Mouse (Mus musculus): ENCODE data around the gene Lhfpl2. TPM values are rescaled to one million over a fixed set of nuclear protein-coding genes. Genes with fewer than 3 reads are reported as not detected.
A peak's percentile ranks its signal among the peaks of the same experiment; 100 is the strongest.

Lhfpl2 gene
- polyA plus RNA-seq, 1 experiment: 2.5 TPM

GRCm38 (mm10) chr13:94038052-94038340 is 19.6 kb upstream of the Lhfpl2 start:
- no peaks in the 10 kb centered on the region for H3K36me3 ChIP-seq (ENCODE audit: control insufficient read depth, insufficient read depth, low read length)
- H3K27ac ChIP-seq (ENCODE audit: control insufficient read depth, insufficient read depth, low read depth, low read length): no peak overlapping the region
- no peak for TF ChIP-seq CTCF (IDR thresholded peaks at IDR 0.05; ENCODE audit: control insufficient read depth, insufficient read depth, insufficient replicate concordance, low read depth, low read length)
- H3K4me1 ChIP-seq (ENCODE audit: control insufficient read depth, insufficient read depth, low read length): no peaks in the 10 kb centered on the region
- H3K27me3 ChIP-seq (ENCODE audit: control insufficient read depth, insufficient read depth, low read length): no peaks in the 10 kb centered on the region
- H3K4me3 ChIP-seq (ENCODE audit: control insufficient read depth, low read depth, low read length): no peak overlapping the region

- H3K36me3 ChIP-seq (ENCODE audit: control insufficient read depth, insufficient read depth, low read length): no peaks in the 10 kb centered on the region
- no peak for TF ChIP-seq CTCF (IDR thresholded peaks at IDR 0.05; ENCODE audit: control insufficient read depth, insufficient read depth, insufficient replicate concordance, low read depth, low read length)
These were observed 7.6 kb upstream of the Lhfpl2 start for GRCm38 (mm10) chr13:94050036-94050435.

GRCm38 (mm10) chr13:94050782-94051181 is 6.8 kb upstream of the Lhfpl2 start:
- Histone ChIP-seq H3K36me3 (ENCODE audit: control insufficient read depth, insufficient read depth, low read length) (no peaks in the 10 kb centered on the region), H3K4me1 (ENCODE audit: control insufficient read depth, insufficient read depth, low read length) (no peaks in the 10 kb centered on the region), H3K27ac (ENCODE audit: control insufficient read depth, insufficient read depth, low read depth, low read length) (no peak overlapping the region), H3K4me3 (ENCODE audit: control insufficient read depth, low read depth, low read length) (no peak overlapping the region), H3K27me3 (ENCODE audit: control insufficient read depth, insufficient read depth, low read length) (no peaks in the 10 kb centered on the region)
- no peak for TF ChIP-seq CTCF (IDR thresholded peaks at IDR 0.05; ENCODE audit: control insufficient read depth, insufficient read depth, insufficient replicate concordance, low read depth, low read length)

More at GRCm38 (mm10) chr13:94050036-94050435, 7.6 kb upstream of the Lhfpl2 start:
- no peaks in the 10 kb centered on the region for H3K27me3 ChIP-seq (ENCODE audit: control insufficient read depth, insufficient read depth, low read length)
- H3K4me3 ChIP-seq (ENCODE audit: control insufficient read depth, low read depth, low read length): no peak overlapping the region
- no peaks in the 10 kb centered on the region for H3K4me1 ChIP-seq (ENCODE audit: control insufficient read depth, insufficient read depth, low read length)
- no peak overlapping the region for H3K27ac ChIP-seq (ENCODE audit: control insufficient read depth, insufficient read depth, low read depth, low read length)

- TF ChIP-seq CTCF (IDR thresholded peaks at IDR 0.05; ENCODE audit: control insufficient read depth, insufficient read depth, insufficient replicate concordance, low read depth, low read length) (no peak), POLR2A (IDR thresholded peaks at IDR 0.05; ENCODE audit: control insufficient read depth, low read depth, low read length) (no peak)
- peaks cover 10% of the 10 kb centered on the region for H3K4me1 ChIP-seq (ENCODE audit: control insufficient read depth, insufficient read depth, low read length)
- H3K4me3 ChIP-seq (ENCODE audit: control insufficient read depth, low read depth, low read length): peak overlapping the region; percentile 83
- no peak overlapping the region for H3K27ac ChIP-seq (ENCODE audit: control insufficient read depth, insufficient read depth, low read depth, low read length)
- peaks cover 13% of the 10 kb centered on the region for H3K27me3 ChIP-seq (ENCODE audit: control insufficient read depth, insufficient read depth, low read length)
- no peaks in the 10 kb centered on the region for H3K36me3 ChIP-seq (ENCODE audit: control insufficient read depth, insufficient read depth, low read length)
These were observed 497 bp upstream of the Lhfpl2 start for GRCm38 (mm10) chr13:94057036-94057562.

- H3K4me3 ChIP-seq (ENCODE audit: control insufficient read depth, low read depth, low read length): no peak overlapping the region
- TF ChIP-seq POLR2A (IDR thresholded peaks at IDR 0.05; ENCODE audit: control insufficient read depth, low read depth, low read length) (no peak), CTCF (IDR thresholded peaks at IDR 0.05; ENCODE audit: control insufficient read depth, insufficient read depth, insufficient replicate concordance, low read depth, low read length) (no peak)
- H3K27me3 ChIP-seq (ENCODE audit: control insufficient read depth, insufficient read depth, low read length): peaks cover 13% of the 10 kb centered on the region
- H3K4me1 ChIP-seq (ENCODE audit: control insufficient read depth, insufficient read depth, low read length): peaks cover 13% of the 10 kb centered on the region
- no peak overlapping the region for H3K27ac ChIP-seq (ENCODE audit: control insufficient read depth, insufficient read depth, low read depth, low read length)
- H3K36me3 ChIP-seq (ENCODE audit: control insufficient read depth, insufficient read depth, low read length): no peaks in the 10 kb centered on the region
These were observed 1.1 kb downstream of the Lhfpl2 start for GRCm38 (mm10) chr13:94058642-94059222.

- Histone ChIP-seq H3K27me3 (ENCODE audit: control insufficient read depth, insufficient read depth, low read length) (peaks cover 13% of the 10 kb centered on the region), H3K36me3 (ENCODE audit: control insufficient read depth, insufficient read depth, low read length) (no peaks in the 10 kb centered on the region), H3K27ac (ENCODE audit: control insufficient read depth, insufficient read depth, low read depth, low read length) (no peak overlapping the region), H3K4me3 (ENCODE audit: control insufficient read depth, low read depth, low read length) (no peak overlapping the region), H3K4me1 (ENCODE audit: control insufficient read depth, insufficient read depth, low read length) (peaks cover 13% of the 10 kb centered on the region)
- TF ChIP-seq CTCF (IDR thresholded peaks at IDR 0.05; ENCODE audit: control insufficient read depth, insufficient read depth, insufficient replicate concordance, low read depth, low read length) (no peak), POLR2A (IDR thresholded peaks at IDR 0.05; ENCODE audit: control insufficient read depth, low read depth, low read length) (no peak)
These were observed 1.8 kb downstream of the Lhfpl2 start for GRCm38 (mm10) chr13:94059373-94059772.

GRCm38 (mm10) chr13:94059778-94060177 is 2.2 kb downstream of the Lhfpl2 start:
- TF ChIP-seq POLR2A (IDR thresholded peaks at IDR 0.05; ENCODE audit: control insufficient read depth, low read depth, low read length) (no peak), CTCF (IDR thresholded peaks at IDR 0.05; ENCODE audit: control insufficient read depth, insufficient read depth, insufficient replicate concordance, low read depth, low read length) (peak; percentile 60; the same call in 1 of the 2 replicates)
- Histone ChIP-seq H3K27ac (ENCODE audit: control insufficient read depth, insufficient read depth, low read depth, low read length) (no peak overlapping the region), H3K27me3 (ENCODE audit: control insufficient read depth, insufficient read depth, low read length) (peaks cover 13% of the 10 kb centered on the region), H3K4me3 (ENCODE audit: control insufficient read depth, low read depth, low read length) (no peak overlapping the region), H3K4me1 (ENCODE audit: control insufficient read depth, insufficient read depth, low read length) (peaks cover 13% of the 10 kb centered on the region), H3K36me3 (ENCODE audit: control insufficient read depth, insufficient read depth, low read length) (no peaks in the 10 kb centered on the region)

- no peak overlapping the region for H3K4me3 ChIP-seq (ENCODE audit: control insufficient read depth, low read depth, low read length)
- peaks cover 13% of the 10 kb centered on the region for H3K4me1 ChIP-seq (ENCODE audit: control insufficient read depth, insufficient read depth, low read length)
- H3K27ac ChIP-seq (ENCODE audit: control insufficient read depth, insufficient read depth, low read depth, low read length): no peak overlapping the region
- H3K27me3 ChIP-seq (ENCODE audit: control insufficient read depth, insufficient read depth, low read length): peaks cover 13% of the 10 kb centered on the region
- TF ChIP-seq POLR2A (IDR thresholded peaks at IDR 0.05; ENCODE audit: control insufficient read depth, low read depth, low read length): no peak
- H3K36me3 ChIP-seq (ENCODE audit: control insufficient read depth, insufficient read depth, low read length): no peaks in the 10 kb centered on the region
These were observed 2.9 kb downstream of the Lhfpl2 start for GRCm38 (mm10) chr13:94060461-94060860.

Measured in testis, adult 2 months (tissue).